Mouse (Mus musculus): ENCODE results near the gene Masp1.

Masp1 gene

GRCm38 (mm10) chr16:23520235-23520871 lies at the start of gene Masp1, which contains the start of gene Rtp4:
Gene Masp1, minus strand, starts transcription at chr16:23520815.
Gene Rtp4, plus strand, starts transcription at chr16:23520291.
- no peak for DNase-seq (ENCODE audit: low read depth, low spot score)

DNA sequence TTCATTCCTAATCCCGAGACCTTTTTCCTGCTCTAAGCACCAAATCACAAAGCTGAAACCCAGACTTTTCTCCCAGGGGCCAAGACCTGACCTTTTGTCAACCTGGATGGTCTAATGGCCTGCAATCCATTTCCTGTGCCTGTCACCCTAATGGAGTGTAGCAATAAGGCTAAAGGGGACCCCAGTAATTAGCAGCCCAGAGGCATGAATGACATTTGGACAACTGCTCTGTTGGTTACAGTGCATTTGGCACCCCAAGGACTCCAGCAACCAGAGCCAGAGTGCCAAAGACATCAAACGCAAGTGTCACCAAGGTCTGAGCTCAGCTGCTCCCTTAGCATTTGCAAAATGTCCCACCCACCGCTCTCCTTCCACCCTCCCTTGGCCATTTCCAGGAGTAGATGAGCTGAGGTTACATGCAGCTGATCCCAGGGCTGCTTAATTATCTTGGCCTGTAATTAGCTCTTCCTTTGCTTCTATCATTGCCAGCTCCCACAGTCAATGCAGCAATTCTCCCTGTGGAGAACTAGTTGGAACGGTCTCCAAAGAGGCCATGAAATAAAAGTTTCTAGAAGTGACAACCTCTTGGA lies 47.8 kb upstream of the Masp1 start:
- DNase-seq (ENCODE audit: low read depth, low spot score): no peak

GRCm38 (mm10) chr16:23557669-23558068 lies 37.1 kb upstream of the Masp1 start:
- no peak for DNase-seq (ENCODE audit: low read depth, low spot score)

DNA sequence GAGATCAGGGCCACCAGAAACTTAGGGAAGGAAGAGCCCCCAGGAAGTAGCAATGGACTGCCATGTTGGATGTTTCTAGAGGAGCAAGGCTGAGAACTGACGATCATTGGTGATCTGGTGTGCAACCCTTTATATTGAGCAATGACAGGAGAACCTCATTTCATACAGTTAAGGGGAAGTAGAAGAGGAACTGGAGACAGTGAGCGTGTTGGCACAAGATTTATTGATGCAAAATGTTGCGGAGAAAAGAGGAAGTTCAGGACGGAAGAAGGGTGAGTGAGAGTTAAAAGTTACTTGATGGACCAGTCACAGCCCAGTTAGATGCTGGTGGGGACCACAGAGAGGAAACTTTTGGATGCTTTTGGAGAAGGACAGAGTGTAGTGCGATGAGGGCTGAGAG lies 36.6 kb upstream of the Masp1 start:
- DNase-seq (ENCODE audit: low read depth, low spot score): no peak

GRCm38 (mm10) chr16:23554673-23555072 lies 34.1 kb upstream of the Masp1 start:
- no peak for DNase-seq (ENCODE audit: low read depth, low spot score)

DNA sequence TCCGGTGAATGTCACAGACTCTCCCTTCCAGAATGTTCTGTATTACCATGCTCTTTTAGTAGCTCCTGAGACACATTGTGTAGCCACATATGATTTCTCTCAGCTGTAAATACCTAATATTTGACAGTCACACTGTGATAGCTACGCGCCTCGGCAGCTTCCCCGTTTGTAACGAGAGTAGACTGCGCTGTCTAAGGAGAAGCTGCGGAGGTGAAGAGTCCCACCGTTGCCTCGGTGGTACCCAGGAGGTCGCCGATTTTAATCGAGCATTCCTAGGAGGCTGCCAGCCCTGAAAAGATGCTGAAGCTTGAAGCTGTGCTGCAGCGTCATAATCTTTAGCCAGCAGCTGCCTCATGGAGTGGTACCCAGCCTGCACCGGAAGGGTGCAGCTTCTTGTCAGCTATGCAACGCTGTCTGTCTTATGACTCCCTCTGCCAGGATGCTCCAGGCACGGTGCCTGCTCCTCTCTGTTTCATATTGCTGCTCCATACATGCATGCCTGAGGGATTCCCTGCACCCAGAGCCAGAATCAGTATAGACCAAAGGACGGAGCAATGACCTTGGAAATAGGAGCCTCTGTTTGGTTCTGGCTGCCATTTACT lies 30.5 kb upstream of the Masp1 start:
- DNase-seq (ENCODE audit: low read depth, low spot score): no peak

- peak; percentile 35 for DNase-seq (ENCODE audit: low read depth, low spot score)
Observed at GRCm38 (mm10) chr16:23550346-23550980, 29.8 kb upstream of the Masp1 start.

DNA sequence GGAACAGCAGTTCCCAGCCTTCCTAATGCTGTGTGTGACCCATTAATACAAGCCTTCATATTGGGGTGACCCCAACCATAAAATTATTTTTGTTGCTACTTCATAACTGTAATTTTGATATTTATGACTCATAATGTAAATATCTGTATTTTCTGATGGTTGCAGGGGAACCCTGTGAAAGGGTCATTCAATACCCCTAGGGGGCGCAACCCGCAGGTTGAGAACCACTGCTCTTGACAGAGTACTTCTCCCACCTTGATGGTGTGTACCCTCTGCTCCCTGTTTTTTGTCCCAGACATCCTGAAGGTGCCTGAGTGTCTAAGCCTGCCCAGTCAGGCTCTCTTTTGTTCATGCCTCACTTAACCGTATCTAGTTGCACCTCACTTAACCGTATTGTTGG lies 27.2 kb upstream of the Masp1 start:
- no peak for DNase-seq (ENCODE audit: low read depth, low spot score)

GRCm38 (mm10) chr16:23544361-23544760 lies 23.7 kb upstream of the Masp1 start:
- no peak for DNase-seq (ENCODE audit: low read depth, low spot score)

DNA sequence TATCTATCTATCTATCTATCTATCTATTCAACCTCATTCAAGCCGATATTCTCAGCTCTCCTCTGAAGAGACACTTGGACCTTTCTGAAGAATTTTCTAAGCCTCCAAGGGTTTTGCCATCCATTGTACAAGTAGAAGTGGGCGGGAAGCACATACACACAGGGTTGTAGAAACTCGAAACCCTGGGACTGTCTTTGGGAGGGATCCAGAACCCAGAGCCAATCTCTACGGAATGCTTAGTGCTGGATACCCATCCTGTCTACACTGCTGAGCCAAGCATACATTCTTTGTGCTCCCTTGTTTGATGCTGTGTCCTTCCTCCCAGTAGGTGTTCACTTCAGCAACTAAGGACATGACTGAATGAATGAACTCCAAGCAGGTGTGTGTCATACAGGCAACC lies 22.3 kb upstream of the Masp1 start:
- no peak for DNase-seq (ENCODE audit: low read depth, low spot score)

DNA sequence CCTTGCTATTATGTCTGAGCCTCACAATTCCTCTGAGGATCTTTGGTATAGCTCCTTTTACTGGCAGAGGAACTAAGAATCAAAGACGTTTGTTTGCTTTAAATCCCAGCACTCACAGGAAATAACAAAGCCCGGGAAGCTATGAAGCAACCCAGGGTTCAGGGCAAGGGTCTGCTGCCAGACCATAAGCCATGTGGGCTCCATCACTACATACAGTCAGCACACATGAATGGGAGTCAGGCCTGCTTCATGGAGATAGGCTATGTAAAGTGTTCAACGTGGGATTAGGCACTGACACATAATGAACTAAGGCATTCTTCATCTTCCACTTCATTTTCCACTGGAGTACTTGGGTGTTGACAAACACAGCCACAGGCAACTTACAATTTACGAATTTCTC lies 20.4 kb upstream of the Masp1 start:
- DNase-seq (ENCODE audit: low read depth, low spot score): no peak

DNA sequence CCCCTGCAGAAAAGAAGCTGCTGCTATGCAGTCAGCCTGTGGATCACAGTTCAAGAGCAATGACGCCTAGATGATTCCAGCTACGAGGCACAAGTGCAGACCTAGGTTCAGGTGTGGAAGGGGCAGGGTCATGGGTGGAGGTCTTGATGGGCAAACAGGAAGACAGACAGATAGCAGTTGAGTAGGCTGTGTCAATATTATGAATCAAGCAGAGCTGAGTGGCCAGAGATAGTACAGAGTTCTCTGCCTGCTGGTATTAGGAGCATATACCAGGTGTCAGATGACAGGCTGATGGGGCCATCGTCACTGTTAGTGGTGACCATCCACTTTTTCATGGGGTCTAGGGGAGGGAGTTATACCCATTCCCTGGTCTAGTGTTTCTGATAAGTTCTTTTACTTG lies 13.1 kb upstream of the Masp1 start:
- no peak for DNase-seq (ENCODE audit: low read depth, low spot score)

DNA sequence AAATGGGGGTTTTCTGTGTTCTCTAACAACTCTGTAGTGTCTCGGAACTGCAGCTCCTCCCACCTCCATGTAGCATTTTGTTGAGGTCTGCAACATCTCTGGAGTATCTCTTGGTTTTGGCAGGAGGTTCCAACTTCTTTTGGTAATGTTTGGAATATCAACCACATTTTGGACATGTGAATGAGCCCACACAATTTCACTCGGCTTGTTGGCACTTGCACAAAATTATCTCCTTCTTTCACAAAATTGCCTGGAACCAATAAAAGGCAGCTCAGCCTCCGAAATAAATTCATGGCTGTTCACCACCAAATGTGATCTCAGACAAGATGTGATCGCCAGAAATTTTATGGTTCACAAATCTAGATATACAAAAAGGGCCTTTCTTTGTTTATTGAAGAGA lies 8.6 kb upstream of the Masp1 start:
- no peak for DNase-seq (ENCODE audit: low read depth, low spot score)

DNA sequence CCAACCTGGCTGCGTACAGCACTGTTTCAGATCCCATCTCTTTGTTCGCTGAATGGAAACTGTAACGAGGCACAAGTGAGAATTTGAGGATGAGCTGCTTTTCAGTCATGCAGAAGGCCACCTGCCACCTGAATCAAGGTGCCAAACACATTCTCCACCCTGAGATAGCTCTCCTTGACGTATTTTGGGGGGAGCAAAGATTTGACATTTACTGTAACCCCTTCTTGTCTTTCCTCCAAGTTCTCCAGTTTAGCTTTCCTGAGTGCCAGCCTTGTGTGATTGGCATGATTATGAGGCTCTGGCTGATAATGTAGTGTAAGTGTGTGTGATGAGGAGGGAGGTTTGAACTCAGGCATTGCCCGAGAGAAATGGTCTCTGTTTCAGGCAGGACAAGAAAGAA lies 1.5 kb upstream of the Masp1 start:
- no peak for DNase-seq (ENCODE audit: low read depth, low spot score)

DNA sequence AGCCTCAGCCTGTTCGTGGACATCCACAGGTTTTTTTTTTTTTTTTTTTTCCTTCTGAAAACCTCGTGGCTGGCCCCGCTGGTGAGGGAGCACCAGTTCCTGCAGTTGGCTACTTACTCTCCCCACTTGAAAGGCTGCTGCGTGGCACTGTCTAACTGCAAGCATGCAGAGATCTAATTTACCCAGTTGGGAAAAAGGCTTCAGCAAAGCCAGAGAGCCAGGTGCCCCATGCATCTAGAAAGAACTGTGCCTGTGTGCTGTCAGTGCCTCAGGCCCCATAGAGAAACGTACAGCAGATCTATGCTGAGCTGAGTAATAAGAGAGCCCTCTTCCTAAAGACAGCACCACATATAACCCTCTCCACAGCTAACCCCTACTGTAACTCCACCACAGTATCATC lies 477 bp upstream of the Masp1 start:
- no peak for DNase-seq (ENCODE audit: low read depth, low spot score)

- DNase-seq (ENCODE audit: low read depth, low spot score): no peak
Observed at GRCm38 (mm10) chr16:23519771-23520170, 844 bp downstream of the Masp1 start.

DNA sequence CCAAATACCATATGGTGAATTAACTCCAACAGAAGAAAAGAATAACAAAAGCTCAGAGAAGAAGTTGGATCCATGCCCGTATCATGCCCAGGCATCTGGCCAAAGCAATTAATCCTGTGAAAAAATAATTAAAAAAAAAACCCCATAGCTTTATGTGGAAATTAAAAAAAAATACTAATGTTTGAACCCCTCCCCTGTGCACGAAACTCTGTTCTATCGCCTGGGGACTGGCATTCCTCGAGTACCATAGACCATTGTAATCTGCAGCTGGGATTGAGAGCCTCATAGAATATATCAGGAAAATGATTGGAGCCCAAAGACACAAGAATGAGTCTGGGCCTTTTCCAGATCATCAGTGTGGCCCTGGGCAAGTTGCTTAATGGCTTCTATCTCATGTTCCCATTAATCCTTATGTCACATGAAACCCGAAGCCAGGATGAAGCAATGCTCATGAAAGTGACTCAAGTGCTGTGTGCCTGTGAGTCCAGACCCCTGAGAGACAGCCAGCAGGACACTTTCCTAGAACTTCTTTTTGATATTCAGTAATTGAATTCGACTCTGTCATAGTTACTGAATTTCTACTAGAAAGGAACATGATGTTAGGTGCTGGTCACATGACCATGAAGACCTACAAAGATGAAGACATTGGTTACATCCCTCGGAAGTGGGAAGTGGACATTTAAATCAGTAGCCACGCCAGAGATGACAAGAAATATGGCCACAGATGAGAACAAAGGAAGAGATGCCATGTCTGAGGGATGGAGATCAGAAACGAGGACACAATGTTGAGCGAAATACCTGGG lies 1.8 kb downstream of the Masp1 start:
- no peak for DNase-seq (ENCODE audit: low read depth, low spot score)

DNA sequence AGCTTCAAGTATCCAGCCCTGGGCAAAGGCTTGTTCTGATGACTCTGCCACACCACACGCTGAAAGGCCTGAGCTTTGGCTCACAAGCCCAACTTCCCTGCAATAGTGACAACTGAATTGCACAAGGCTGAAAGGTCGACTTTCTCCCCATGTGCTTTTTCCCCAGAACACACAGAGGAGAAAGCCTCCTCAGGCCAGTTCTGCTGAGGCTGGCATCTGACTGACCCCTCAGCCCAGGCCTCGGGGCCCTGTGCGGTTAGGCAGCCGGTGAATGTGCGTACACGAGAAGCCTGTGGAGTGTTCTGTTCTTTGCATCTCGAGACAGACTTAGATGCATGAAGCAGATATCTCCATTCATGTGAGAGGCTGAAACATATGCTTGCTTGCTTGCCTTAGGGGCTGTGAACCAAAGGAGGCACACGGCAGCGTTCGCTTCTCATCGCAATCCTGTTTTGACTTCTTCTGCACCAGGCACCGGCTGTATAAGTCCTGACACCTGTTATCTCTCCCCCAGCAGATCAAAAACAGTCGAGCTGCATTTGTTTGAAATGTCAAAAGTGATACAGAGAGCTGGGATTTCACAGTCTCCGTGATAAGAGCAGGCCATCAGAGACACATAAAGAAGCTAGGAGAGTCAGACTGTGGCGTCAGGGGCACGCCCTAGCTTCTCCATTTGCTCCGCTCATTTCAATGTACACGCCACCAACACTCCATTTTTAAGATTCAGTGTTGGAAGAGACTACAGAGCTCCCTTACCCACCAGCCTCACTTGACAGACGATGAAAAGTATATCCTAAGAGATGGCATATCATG lies 2.7 kb downstream of the Masp1 start:
- no peak for DNase-seq (ENCODE audit: low read depth, low spot score)

DNA sequence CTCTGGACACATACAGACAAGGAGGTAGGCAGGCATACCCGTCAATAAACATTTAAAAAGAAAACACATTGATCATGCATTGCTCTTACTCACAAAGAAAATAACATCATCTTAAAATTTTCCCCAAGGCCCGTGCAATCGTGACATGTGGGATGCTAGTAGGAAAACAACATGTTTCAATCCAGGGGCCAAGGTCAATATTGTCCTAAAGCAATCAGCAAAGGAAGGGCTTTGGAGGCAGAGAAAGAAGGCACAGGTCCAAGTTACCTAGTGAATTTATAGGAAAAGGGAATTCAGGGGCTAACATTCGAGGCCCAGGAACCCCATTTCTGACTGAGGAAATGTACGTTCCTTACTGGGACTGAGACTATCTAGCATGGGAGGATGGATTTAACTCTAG lies 3.4 kb downstream of the Masp1 start:
- DNase-seq (ENCODE audit: low read depth, low spot score): no peak

DNA sequence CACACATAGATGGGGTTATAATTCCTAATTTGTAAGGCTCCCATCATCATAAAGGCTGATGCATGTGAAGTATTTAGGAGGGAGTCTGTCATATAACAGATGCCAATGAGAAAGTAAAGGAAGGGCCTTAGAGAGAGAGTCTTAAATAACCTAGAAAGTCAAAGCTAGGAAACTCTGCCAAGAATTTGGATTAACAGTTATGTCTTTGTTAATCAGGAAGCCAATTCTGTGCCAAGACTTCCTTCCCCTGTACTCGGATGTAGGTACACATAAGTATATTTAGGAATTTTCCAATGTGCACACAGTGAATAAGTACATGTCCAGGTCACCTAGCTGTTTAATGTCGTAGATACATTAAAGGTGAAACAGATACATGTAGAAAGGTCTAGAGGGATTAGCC lies 4.0 kb downstream of the Masp1 start:
- no peak for DNase-seq (ENCODE audit: low read depth, low spot score)

DNA sequence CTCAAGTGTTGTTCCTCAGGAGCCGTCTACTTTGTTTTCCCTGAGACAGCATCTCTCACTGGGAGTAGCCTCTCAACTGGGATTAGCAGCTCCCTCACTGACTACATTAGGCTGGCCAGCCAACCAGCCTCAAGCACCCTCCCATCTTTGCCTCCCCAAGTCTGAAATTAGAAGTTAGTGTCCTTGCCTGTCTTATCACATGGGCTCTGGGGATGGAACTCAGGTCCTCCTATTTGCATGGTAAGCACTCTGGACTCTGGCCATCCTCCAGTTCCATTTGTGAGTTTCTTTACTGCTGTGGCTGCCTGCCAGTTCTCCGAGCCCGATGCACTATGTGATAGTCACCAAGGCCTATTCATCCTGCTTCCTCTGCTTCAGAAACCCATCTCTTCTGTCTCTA lies 4.8 kb downstream of the Masp1 start:
- no peak for DNase-seq (ENCODE audit: low read depth, low spot score)

Data from retina, postnatal 7 days (tissue).